Mouse (Mus musculus): ENCODE results near the gene Gm17416.

The Gm17416 gene

DNA sequence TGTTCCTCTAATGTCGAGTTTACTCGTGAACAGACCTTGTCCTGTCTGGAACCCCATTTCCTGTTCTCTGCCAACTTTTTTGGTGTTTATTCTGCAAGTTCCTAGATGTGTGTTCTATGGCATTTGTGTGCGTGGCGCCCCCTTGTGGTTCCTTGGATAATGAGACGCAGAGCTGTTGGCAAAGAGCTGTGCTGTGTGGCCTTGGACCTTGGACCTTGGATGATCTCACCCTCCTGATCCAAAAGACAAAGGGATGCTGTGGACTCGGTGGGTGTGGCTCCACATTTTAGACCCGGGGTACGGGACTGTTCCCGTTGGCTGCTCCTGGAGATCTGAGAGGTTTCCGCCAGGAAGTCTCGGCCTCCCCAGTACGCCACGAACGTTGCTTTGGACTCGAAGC is 34.9 kb downstream of the Gm17416 start, which contains the start of gene Defb36:
Gene Defb36 (plus strand): TSS at position 271 of the 400 bp plus-strand sequence.
- peak; percentile 48 for DNase-seq (ENCODE audit: low spot score)

DNA sequence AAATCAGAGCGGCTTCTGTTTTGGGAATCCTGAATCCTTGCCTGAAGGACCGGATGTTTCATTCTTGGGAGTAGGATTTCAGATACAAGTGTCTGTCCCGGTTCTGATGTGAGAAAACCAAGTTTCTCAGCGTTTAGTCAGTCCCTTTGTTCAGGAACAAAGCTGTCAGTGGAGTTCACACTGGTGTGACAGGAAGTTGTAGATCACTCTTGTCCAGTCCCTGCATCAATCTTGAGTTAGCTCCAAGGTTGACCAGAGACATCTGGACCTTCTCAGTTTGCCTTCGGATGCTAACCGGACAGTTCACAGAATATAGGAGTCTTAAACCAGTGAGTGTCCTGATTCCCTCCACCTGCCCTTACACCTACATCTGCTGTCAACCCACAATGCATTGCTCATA is 38.6 kb downstream of the Gm17416 start:
- DNase-seq (ENCODE audit: low spot score) = no peak

DNA sequence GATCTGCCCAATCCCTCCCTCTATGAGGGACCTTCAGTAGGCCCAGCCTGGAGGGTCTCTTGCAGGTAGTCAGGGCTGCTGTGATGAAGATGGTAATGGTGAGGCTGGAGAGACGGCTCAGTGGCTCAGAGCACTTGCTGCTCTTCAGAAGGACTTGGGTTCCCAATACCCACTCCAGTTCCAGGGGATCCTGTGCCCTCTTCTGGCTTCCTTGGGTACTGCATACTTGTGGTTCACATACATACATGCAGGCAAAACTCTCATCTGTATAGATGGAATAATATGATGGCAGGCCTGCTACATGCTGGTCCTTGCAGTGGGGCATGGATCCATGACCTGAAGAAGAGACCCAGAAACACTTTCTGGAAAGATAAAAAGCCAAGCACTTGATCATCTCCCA is 39.6 kb downstream of the Gm17416 start:
- DNase-seq (ENCODE audit: low spot score) = no peak

DNA sequence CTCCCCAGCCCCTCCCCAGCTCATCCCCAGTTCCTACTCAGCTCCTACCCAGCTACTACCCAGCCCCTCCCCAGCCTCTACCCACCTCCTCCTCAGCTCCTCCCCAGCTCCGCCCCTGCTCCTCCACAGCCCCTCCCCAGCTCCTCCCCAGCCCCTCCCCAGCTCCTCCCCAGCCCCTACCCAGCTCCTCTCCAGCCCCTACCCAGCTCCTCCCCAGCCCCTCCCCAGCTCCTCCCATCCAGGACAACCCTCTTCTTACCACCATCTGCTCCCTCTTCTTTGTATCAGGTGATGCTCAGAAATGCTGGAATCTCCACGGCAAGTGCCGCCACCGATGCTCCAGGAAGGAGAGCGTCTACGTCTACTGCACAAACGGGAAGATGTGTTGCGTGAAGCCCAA is 43.1 kb downstream of the Gm17416 start:
- peak; percentile 12 for DNase-seq (ENCODE audit: low spot score)

DNA sequence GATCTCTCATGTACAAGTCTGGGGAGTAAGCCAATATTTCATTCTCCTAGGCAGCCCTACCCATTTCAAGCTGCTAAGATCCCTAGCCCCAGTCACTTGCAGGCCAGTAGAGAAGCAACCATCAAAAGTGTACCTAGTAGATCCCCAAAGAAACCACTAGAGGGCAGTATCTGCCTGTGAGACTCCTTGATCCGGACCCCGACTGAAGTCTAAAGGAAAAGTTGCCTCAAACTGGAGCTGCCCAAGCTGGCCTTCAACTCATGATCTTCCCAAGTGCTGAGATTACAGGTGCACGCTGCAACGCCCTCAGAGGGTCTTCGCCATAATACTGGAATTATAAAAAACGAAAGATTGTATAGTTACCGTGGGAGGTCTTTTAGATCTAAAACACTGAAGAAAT is 46.4 kb downstream of the Gm17416 start:
- peak; percentile 70 for DNase-seq (ENCODE audit: low spot score)

DNA sequence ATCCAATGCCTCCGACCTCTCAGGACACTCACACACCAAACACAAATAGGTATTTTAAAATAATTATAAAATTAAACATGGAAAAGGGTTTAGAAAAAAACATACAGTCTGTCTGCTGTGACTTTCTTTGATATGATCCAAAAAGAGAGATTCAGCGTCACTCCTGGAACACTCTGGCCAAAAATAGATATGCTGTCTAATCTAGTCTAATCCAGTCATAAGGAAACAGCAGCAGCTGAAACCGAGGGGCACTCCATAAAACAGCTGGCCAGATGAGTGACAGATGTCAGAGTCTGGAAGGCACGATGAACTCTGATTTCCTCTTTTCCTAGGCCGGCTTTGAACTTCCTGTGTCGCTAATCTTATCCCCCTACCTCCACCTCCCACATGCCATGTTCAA is 47.3 kb downstream of the Gm17416 start:
- no peak for DNase-seq (ENCODE audit: low spot score)

DNA sequence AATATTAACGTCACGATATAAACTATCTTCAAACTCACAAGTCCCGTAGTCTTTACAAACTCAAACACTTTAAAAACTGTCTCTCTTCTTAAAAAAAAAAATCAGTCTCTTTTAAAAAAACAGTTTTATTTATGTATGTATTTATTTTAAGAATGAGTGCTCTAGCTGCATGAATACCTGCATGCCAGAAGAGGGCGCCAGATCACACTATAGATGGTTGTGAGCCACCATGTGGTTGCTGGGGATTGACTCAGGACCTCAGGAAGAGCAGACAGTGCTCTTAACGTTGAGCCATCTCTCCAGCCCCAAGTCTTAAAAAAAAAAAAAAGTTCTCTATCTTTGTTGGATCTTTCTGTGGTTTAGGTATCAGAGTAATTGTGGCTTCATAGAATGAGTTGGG is 48.2 kb downstream of the Gm17416 start:
- DNase-seq (ENCODE audit: low spot score) = no peak

All from layer of hippocampus, adult 11-12 months (tissue).